Mouse (Mus musculus) CH12F3 (cell line): ENCODE data around the gene Qtrt1.

Experiments
- in situ Hi-C: fragments of 300-500 bp; cut with MboI; formaldehyde crosslinking; loops from 2 replicates; pipeline ENCODE4 v1.14.3; 2020; ENCODE audit warnings: low sequenced_read_pairs

The Qtrt1 gene

DNA sequence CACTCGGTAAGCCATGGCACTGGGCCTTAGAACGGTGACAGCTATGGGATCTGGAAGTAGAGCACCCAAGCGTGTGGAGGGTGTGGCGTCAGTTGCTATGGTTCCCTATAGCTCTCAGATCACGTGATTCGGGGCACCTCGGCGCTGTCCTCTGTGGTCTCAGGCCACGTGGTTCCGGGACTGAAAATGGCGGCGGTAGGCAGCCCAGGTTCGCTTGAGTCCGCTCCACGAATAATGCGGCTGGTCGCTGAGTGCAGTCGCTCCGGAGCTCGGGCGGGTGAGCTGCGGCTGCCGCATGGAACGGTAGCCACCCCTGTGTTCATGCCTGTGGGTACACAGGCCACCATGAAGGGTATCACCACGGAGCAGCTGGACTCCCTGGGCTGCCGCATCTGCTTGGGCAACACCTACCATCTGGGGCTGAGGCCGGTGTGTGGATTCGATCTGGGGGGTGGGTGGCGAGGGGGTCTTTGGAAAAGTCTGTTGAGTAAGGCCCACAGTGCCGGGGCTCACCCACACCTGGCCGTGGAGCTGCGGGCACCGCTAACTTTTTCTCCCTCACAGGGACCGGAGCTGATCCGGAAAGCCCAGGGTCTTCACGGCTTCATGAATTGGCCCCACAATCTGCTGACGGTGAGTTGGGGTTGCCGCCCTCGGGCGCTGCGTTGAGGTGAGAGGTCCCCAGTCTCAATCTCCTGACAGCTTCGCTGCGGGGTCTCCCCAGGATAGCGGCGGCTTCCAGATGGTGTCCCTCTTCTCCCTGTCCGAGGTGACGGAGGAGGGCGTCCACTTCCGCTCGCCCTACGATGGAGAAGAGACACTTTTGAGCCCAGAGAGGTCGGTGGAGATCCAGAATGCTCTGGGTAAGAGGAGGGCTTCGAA, at the start of gene Qtrt1:
Qtrt1 (plus strand) TSS at position 169 of the 882 bp plus-strand sequence.
- in situ Hi-C loops: no loop called here

DNA sequence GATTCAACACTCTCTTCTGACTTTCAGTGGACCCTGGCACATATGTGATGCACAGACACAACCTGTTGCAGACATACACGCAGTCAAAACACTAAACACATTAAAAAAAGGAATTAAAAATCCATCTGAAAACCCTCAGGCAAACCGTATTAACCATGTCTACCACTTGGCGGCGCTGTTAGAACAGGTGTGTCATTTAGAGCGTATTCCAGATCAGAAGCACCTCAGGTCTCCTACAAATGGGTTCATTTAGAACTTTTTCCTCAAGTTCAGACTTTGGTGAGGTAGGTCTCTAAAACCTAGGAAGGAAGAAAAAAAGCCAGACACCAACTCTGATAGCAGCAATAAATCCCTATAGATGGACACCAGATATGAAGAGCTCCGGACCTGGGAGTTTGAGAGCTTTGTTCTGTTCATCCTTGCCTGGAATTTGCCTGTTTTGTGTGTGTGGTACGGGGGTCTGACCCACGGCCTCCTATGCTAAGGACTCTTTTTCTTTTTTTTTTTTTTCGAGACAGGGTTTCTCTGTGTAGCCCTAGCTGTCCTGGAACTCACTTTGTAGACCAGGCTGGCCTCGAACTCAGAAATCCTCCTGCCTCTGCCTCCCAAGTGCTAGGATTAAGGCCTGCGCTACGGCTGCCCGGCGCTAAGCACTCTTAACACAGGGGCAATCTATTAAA, 45.0 kb upstream of the Qtrt1 start:
- in situ Hi-C loops: no loop called here

DNA sequence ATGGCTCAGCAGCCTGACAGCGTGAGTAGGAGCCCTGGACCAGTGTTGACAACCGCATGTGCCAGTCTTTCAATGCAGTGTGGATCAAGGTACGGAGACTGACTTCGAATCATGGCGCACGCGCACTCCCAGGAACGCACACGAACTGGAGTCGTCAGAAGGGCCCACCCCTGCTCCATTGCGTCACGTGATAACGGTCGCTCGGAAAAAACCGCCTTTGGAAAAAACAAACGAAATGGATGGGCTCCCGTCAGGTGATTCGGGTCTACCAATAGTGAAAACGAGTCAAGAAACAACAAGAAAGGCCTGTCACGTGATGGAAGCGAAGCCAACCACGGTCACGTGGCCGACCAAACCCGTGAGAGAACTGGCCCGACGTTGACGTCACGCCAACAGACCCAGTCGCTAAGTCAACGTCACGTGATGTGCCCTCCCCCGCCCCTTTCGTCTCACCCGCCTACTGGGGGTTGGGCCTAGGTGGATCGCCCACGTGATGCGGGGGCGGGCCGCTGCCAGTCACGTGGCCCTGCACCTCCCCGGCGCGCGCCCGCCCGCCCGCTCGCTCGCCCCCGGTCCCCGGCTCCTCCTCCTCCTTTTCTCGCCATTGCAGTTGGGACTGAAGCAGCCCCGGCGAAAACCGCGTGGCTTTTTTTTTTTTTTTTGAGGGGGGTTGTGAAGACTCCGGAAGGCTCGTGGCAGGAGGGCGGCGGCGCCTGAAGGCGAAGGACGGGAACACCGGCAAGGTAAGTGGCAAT, 44.1 kb upstream of the Qtrt1 start, which contains the start of gene Ilf3:
Ilf3 (plus strand) TSS at position 515 of the 755 bp plus-strand sequence.
- in situ Hi-C loops: no loop called here

DNA sequence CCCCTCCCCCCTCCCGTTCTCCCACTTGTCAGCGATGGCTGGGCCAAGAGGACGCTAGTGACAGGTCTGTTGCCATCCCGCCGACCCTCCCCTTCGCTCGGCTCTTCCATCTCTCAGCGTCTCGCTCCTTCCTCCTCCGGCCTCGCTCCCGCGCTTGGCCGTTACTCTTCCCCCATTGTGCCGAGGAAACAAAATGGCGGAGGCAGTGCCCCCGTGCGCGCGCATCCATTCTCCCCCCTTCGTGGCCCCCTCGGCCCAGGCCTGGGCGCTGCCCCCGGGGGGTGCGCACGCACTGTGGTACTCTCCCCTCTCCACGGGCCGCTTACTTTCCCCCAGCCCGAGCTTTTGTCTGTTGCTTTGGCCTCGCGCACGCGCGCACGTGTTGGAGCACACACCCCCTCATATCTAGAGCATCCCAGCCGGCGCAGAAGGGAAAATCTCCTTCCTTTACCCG, 43.5 kb upstream of the Qtrt1 start:
- in situ Hi-C loops: no loop called here

DNA sequence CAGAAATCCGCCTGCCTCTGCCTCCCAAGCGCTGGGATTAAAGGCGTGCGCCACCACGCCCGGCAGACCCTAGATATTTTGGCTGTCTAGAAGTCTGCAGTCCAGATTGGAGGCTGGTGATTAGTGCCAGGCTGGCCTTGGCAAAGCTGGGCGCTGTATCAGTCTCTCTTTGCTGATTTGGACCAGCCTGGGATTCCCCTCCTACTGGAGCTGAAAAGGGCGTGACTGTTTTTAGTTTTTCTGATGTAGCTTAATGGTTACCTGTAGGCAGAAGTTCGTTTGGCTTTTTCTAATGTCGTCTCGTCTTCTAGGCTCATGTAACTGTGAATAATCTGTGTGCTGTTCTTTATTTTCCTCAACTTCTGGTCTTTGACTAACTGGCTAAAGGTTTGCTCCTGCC, 42.6 kb upstream of the Qtrt1 start:
- in situ Hi-C loops: no loop called here

DNA sequence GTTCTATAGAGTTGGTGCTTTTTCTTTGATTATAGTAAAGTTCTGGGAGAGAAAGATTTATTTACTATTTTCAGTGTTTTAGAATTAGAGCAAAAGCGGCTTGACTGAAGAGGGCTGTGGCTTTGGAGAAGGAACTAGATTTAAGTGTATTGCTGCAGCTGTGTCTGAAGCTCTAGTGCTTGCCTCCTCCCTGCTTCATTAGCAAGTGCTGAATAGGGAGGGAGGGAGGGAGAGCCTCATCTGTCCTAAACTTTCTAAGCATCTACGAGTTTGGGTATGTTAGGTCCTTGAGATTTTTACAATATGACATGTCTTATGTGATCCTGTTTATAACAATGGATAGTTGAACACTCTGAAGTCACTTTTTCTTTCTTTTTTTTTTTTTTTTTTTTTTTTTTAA, 40.8 kb upstream of the Qtrt1 start:
- in situ Hi-C loops: no loop called here

DNA sequence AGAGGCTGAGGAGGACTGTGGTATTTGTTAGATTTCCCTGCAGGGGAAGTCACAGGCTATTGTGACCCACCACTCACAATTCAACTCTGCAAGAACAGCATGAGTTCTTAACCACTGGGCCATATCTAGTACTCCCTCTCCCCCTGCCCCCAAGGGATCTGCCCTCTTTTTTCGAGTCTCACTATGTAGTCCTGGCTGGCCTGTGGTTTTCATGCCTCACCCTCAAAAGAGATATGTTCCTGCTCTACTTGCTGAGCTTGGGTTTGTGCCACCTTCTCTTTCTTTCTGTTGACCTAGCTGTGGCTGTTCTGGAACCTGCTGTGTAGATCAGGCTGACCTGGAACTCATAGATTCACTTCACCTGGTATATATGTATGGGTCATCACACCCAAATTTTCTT, 39.1 kb upstream of the Qtrt1 start:
- in situ Hi-C loops: no loop called here

DNA sequence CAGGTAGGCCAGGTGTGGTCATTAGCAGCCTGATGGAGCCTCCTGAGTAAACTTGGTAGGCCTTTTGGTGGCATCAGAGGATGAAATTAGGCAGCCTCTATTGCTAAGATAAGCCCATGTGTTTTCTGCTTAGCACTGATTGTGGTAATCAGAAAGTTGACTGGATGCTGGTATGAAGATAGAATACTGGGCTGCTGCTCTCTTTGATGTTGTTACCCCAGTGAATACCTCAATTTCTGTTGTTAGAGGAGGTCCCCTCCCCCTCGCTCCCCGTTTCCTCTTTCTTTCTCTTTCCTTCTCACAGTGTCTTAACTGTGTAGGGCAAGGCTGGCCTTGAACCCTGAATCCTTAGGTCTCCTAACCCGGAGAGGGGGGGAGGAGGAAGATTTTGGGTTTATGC, 32.4 kb upstream of the Qtrt1 start:
- in situ Hi-C loops: no loop called here

DNA sequence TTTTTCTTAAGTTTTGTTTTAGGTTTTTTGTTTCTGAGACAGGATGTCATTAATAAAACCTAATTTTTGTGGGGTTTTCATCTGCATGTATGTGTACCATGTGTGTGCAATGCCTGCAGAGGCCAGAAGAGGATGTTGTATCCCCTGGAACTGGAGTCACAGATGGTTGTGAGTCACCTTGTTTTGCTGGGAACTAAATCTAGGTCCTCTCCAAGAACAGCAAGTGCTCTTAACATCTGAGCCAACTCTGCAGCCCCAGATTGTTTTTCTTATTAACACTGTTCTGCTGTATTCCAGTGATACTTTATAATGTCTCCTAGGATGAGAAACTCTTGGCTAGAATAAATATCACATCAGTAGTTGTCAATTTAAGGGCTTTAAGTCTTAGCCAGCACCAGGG, 30.8 kb upstream of the Qtrt1 start:
- in situ Hi-C loops: no loop called here

DNA sequence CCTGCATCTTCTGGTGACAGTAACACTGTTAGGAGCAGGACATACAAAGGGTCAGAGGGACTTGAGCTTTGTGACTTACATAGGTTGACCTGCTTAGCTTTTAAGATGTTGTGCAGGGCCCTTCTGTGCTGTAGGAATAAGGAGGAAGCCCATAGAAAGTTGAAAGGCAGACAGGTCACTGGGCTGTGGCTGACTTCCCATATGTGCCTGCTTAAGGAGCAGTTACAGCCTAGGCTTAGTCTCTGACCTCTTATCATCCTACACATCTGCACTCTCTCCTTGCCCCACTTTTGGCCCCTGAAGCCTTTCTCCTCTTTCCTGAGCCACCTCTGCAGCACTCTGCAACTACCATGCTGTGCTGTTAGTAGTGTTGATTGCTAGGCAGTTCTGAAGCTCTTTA, 27.7 kb upstream of the Qtrt1 start:
- in situ Hi-C loops: no loop called here

DNA sequence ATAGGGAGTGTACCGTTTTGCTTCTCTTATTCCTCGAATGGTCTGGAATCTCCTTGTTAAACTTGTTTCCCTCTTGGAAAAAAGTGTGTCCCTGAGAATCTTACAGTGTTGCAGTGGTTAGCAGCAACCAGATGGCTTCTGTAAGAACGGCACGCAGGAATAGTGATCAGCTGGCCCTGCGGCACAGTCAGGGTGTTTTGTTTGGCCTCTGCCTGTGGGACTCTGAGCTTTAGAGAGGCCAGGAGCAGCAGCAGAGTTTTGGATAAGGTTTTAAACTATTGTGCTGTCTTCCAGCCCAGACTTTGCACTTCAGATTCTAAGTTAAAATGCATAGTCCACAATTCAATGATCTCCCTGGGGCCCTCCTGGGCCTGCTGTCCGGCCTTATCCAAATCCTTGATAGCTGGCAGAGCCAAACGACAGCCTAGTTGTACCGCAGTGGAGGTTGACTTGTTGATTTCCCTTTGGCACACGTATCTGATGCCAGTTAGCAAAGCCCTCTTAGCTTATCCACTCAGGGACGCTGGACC, 18.9 kb upstream of the Qtrt1 start:
- in situ Hi-C loops: no loop called here

DNA sequence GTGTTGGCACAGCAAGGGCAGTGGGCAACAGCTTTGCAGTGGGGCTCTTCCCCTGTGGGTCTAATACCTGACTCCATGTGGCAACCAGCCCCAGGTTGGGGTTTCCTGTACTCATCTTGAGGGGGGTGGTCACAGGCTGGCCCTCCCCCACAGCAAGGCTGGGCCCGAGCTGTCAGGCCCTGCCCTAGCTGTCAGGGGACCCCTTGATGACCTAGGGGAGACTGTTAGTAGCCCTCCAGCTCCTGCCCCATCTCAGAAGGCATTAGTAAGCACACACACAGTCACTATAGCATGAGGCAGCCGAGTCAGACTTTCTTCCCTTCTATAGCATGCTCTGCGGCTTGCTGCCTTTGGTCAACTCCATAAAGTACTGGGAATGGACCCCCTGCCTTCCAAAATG, 15.9 kb upstream of the Qtrt1 start:
- in situ Hi-C loops: no loop called here

DNA sequence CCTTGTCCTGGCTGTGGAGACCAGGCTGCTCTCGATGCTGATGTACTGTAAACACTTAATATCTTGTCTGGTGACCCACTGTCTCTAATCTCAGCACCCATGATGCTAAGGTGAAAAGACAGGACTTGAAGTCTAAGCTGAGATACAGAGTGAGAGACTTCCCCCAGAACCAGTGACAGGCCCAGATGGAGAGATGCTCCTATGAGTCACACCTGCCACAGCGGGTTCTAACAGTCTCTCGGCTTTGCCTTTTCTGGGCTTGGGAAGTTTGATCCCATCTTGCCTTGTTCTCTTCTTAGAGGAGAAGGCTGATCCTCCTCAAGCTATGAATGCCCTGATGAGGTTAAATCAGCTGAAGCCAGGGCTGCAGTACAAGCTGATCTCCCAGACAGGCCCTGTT, 14.5 kb upstream of the Qtrt1 start:
- in situ Hi-C loops: no loop called here

DNA sequence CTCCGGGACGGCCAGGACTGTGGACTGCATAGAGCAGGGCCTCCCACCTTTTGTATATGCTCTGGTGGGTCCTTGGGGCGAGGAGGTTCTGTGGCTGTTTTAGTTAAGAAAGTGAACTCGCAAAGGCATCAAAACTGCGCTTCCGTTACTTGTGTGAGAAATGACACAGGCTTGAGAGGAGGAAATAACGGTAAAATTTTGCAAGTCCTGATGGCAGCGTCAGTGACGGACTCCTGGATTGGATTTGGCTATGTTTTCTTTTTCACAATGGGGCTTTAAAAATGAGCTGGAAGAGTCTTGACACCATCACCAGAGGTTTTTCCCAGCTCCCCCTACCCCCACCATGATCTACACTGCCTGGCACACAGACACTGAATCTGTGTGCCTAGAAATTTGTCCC, 10.6 kb upstream of the Qtrt1 start:
- in situ Hi-C loops: no loop called here

DNA sequence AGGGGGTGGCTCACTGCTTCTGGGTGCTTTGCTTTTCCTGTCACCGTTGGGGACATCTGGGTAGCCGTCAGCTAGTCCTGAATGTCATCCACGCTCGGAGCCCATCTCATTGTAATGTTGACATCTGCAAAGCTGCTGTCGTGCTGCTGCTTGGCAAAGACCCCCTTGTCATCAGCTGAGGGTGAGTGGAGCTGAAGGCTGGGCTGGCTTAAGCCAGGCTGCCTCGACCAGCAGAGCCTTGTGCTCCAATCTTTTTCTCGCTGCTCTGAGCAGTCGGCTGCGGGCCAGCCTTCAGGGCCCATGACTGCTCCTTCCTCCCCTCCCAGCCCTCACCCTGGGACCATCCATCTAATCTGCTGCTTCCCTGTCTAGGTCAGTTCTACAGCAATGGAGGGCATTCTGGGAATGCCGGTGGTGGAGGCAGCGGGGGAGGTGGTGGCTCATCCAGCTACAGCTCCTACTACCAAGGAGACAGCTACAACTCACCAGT, 8.8 kb upstream of the Qtrt1 start:
- in situ Hi-C loops: no loop called here

DNA sequence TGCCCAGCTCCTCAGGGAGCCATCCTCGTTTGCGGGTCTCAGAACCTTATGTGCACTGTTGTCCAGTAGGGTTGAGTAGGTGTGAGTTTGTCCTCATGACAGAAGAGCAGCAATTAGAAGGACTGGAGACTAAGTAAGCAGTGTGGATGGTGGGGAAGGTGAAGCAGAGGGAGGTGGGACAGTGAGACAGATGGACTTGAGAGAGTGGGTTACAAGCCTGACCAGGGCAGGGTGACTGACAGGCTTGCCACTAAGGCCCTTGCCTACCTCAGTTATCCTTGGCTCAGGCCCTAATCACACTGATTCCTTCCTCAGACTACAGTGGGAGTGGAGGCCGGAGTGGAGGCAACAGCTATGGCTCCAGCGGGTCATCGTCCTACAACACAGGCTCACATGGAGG, 7.9 kb upstream of the Qtrt1 start:
- in situ Hi-C loops: no loop called here

DNA sequence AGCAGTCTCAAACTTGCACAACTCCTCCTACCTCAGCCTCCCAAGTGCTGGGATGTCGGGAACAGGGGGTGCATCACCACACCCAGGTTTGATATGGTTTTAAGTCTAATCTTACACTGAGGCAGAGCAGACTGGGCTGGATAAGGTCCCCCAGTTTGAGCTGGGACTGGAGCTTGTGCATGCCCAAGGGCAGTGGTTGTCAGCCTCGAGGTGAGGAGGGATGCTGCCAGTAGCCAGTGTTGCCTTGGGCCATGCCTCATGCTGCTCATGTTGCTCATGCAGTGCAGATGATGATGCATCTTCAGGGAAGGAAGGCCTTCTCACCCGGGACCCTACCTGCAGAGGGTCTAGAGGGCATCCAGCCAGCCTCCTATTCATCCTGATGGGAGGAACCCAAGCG, 6.1 kb upstream of the Qtrt1 start:
- in situ Hi-C loops: no loop called here

DNA sequence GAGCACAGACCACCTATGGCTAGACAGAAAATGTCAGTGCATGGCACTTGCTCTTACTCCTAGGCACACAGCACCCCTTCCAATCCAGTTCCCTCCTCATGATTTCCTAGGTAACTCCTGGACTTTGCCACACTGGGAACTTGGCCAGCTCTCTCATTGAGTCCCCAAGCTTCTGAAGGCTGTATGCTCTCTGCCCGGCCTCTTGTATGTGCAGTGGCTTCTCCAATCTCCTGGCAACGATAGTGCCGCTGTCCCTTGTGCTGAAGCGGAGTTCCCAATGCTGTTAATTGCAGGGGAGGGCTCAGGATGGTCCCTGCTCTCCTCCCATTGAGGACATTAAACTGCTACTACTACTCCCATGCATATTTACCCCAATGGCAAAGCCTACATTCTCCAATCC, 3.7 kb upstream of the Qtrt1 start:
- in situ Hi-C loops: no loop called here

DNA sequence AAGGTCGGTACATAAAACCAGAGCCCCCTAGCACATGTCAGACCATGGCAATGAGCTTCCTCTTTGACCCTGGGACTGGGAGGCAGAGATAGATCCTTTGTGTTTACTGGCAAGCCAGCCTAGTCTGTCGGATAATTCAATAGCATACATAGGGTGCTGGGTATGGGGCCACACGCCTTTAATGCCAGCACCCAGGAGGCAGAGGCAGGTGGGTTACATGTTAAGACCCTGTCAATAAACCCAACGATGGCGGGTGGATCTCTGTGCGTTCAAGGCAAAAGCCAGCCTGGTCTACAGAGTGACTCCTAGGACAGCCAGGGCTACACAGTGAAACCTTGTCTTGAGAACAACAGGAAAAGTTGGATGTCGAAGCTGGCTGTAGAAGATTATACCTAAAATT, 3.0 kb upstream of the Qtrt1 start:
- in situ Hi-C loops: no loop called here

DNA sequence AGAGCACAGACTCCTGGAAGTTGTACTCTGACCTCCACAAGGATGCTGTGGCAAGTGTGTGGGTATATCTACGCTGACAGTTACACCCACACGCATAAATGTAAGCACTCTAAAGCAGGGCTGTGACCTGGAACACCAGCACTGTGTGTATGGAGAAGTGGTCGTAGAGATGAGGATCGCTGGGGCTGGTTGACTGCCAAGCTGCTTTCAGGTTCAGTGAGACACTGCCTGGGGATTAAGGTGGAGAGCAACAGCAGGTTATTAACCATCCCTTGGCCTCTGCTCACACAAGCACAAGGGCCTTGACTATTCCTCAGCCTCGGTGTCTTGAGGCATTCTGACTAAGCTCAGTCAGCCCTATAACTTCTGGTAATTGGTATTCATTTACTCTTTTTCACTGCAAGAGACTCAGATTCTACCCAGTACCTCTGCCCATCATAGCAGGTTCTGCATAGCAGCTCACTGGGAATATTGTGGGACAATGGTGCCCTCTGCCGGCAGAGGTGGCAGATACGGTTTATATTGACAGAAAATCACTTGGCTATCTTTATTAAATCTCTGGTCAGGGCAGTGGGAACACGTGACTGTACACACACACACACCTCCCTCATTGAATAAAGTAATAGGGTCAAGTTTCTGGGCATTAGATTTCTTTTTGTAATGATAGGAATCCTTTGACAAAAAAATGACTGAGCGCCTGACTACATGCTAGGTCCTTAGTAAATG, 1.9 kb upstream of the Qtrt1 start:
- in situ Hi-C loops: no loop called here
